Mouse (Mus musculus): ENCODE data around the gene Krt80. TPM values are rescaled to one million over a fixed set of nuclear protein-coding genes. Genes with fewer than 3 reads are reported as not detected.

Krt80 gene
- polyA plus RNA-seq, 1 experiment, result 10.1 TPM

GRCm38 (mm10) chr15:101368015-101368414, 1.9 kb downstream of the Krt80 start:
- H3ac ChIP-seq (ENCODE audit: control insufficient read depth, insufficient read length, low read depth), result no peak overlapping the region
- H3K4me3 ChIP-seq (ENCODE audit: insufficient read depth, poor library complexity, severe bottlenecking), result no peak overlapping the region
- no peaks in the 10 kb centered on the region for H3K79me2 ChIP-seq (ENCODE audit: control insufficient read depth, insufficient read depth)
- H3K79me3 ChIP-seq (ENCODE audit: low read depth), result no peaks in the 10 kb centered on the region
- no peaks in the 10 kb centered on the region for H3K27me3 ChIP-seq (ENCODE audit: control insufficient read depth, insufficient read depth, insufficient read length)
- H3K36me3 ChIP-seq (ENCODE audit: control insufficient read depth, insufficient read depth), result peaks cover 15% of the 10 kb centered on the region
- TF ChIP-seq CEBPB (IDR thresholded peaks at IDR 0.05; ENCODE audit: low read depth), result no peak
- TF ChIP-seq MYOG (IDR thresholded peaks at IDR 0.05; ENCODE audit: control insufficient read depth, extremely low read depth, insufficient read length), result no peak
- no peak for TF ChIP-seq MAX (IDR thresholded peaks at IDR 0.05)
- no peak for TF ChIP-seq USF1 (IDR thresholded peaks at IDR 0.05; ENCODE audit: low read depth)
- no peak for TF ChIP-seq MYOD1 (IDR thresholded peaks at IDR 0.05; ENCODE audit: control insufficient read depth, insufficient read length, low read depth)
- no peak for TF ChIP-seq FOSL1 (IDR thresholded peaks at IDR 0.05; ENCODE audit: insufficient read depth, low read length, poor library complexity, severe bottlenecking)
- no peak for TF ChIP-seq CTCF (IDR thresholded peaks at IDR 0.05; ENCODE audit: control insufficient read depth, insufficient read depth, insufficient read length)

- TF ChIP-seq CTCF (IDR thresholded peaks at IDR 0.05; ENCODE audit: control insufficient read depth, insufficient read depth, insufficient read length), result no peak
- TF ChIP-seq MYOD1 (IDR thresholded peaks at IDR 0.05; ENCODE audit: control insufficient read depth, insufficient read length, low read depth), result no peak
- no peak for TF ChIP-seq FOSL1 (IDR thresholded peaks at IDR 0.05; ENCODE audit: insufficient read depth, low read length, poor library complexity, severe bottlenecking)
- TF ChIP-seq CEBPB (IDR thresholded peaks at IDR 0.05; ENCODE audit: low read depth), result no peak
- TF ChIP-seq USF1 (IDR thresholded peaks at IDR 0.05; ENCODE audit: low read depth), result no peak
- no peak for TF ChIP-seq MAX (IDR thresholded peaks at IDR 0.05)
- no peak for TF ChIP-seq MYOG (IDR thresholded peaks at IDR 0.05; ENCODE audit: control insufficient read depth, extremely low read depth, insufficient read length)
- Histone ChIP-seq H3K27me3 (ENCODE audit: control insufficient read depth, insufficient read depth, insufficient read length) (no peaks in the 10 kb centered on the region), H3ac (ENCODE audit: control insufficient read depth, insufficient read length, low read depth) (no peak overlapping the region), H3K4me3 (ENCODE audit: insufficient read depth, poor library complexity, severe bottlenecking) (no peak overlapping the region), H3K79me2 (ENCODE audit: control insufficient read depth, insufficient read depth) (no peaks in the 10 kb centered on the region), H3K79me3 (ENCODE audit: low read depth) (no peaks in the 10 kb centered on the region), H3K36me3 (ENCODE audit: control insufficient read depth, insufficient read depth) (peaks cover 15% of the 10 kb centered on the region)
These were observed 2.5 kb downstream of the Krt80 start for GRCm38 (mm10) chr15:101367497-101367896.

- Histone ChIP-seq H3K36me3 (ENCODE audit: control insufficient read depth, insufficient read depth) (peaks cover 15% of the 10 kb centered on the region), H3K27me3 (ENCODE audit: control insufficient read depth, insufficient read depth, insufficient read length) (no peaks in the 10 kb centered on the region), H3ac (ENCODE audit: control insufficient read depth, insufficient read length, low read depth) (peak overlapping the region; percentile 14), H3K79me3 (ENCODE audit: low read depth) (no peaks in the 10 kb centered on the region), H3K4me3 (ENCODE audit: insufficient read depth, poor library complexity, severe bottlenecking) (no peak overlapping the region), H3K79me2 (ENCODE audit: control insufficient read depth, insufficient read depth) (no peaks in the 10 kb centered on the region)
- TF ChIP-seq CTCF (IDR thresholded peaks at IDR 0.05; ENCODE audit: control insufficient read depth, insufficient read depth, insufficient read length), result no peak
- no peak for TF ChIP-seq MYOG (IDR thresholded peaks at IDR 0.05; ENCODE audit: control insufficient read depth, extremely low read depth, insufficient read length)
- peak; percentile 41 for TF ChIP-seq MYOD1 (IDR thresholded peaks at IDR 0.05; ENCODE audit: control insufficient read depth, insufficient read length, low read depth)
- no peak for TF ChIP-seq USF1 (IDR thresholded peaks at IDR 0.05; ENCODE audit: low read depth)
- TF ChIP-seq MAX (IDR thresholded peaks at IDR 0.05), result no peak
- no peak for TF ChIP-seq FOSL1 (IDR thresholded peaks at IDR 0.05; ENCODE audit: insufficient read depth, low read length, poor library complexity, severe bottlenecking)
- no peak for TF ChIP-seq CEBPB (IDR thresholded peaks at IDR 0.05; ENCODE audit: low read depth)
These were observed 3.0 kb downstream of the Krt80 start for GRCm38 (mm10) chr15:101366926-101367325.

- Histone ChIP-seq H3ac (ENCODE audit: control insufficient read depth, insufficient read length, low read depth) (no peak overlapping the region), H3K79me2 (ENCODE audit: control insufficient read depth, insufficient read depth) (no peaks in the 10 kb centered on the region), H3K36me3 (ENCODE audit: control insufficient read depth, insufficient read depth) (peaks cover 16% of the 10 kb centered on the region), H3K27me3 (ENCODE audit: control insufficient read depth, insufficient read depth, insufficient read length) (no peaks in the 10 kb centered on the region), H3K4me3 (ENCODE audit: insufficient read depth, poor library complexity, severe bottlenecking) (no peak overlapping the region), H3K79me3 (ENCODE audit: low read depth) (no peaks in the 10 kb centered on the region)
- TF ChIP-seq MAX (IDR thresholded peaks at IDR 0.05) (no peak), FOSL1 (IDR thresholded peaks at IDR 0.05; ENCODE audit: insufficient read depth, low read length, poor library complexity, severe bottlenecking) (no peak), CEBPB (IDR thresholded peaks at IDR 0.05; ENCODE audit: low read depth) (no peak), MYOG (IDR thresholded peaks at IDR 0.05; ENCODE audit: control insufficient read depth, extremely low read depth, insufficient read length) (no peak), CTCF (IDR thresholded peaks at IDR 0.05; ENCODE audit: control insufficient read depth, insufficient read depth, insufficient read length) (no peak), MYOD1 (IDR thresholded peaks at IDR 0.05; ENCODE audit: control insufficient read depth, insufficient read length, low read depth) (no peak), USF1 (IDR thresholded peaks at IDR 0.05; ENCODE audit: low read depth) (no peak)
These were observed 3.5 kb downstream of the Krt80 start for GRCm38 (mm10) chr15:101366482-101366881.

GRCm38 (mm10) chr15:101365721-101366120, 4.2 kb downstream of the Krt80 start:
- H3K4me3 ChIP-seq (ENCODE audit: insufficient read depth, poor library complexity, severe bottlenecking), result no peak overlapping the region
- TF ChIP-seq USF1 (IDR thresholded peaks at IDR 0.05; ENCODE audit: low read depth), result no peak
- no peak for TF ChIP-seq MYOD1 (IDR thresholded peaks at IDR 0.05; ENCODE audit: control insufficient read depth, insufficient read length, low read depth)
- TF ChIP-seq MAX (IDR thresholded peaks at IDR 0.05), result no peak
- TF ChIP-seq MYOG (IDR thresholded peaks at IDR 0.05; ENCODE audit: control insufficient read depth, extremely low read depth, insufficient read length), result no peak
- no peak for TF ChIP-seq CEBPB (IDR thresholded peaks at IDR 0.05; ENCODE audit: low read depth)
- TF ChIP-seq FOSL1 (IDR thresholded peaks at IDR 0.05; ENCODE audit: insufficient read depth, low read length, poor library complexity, severe bottlenecking), result no peak
- no peak for TF ChIP-seq CTCF (IDR thresholded peaks at IDR 0.05; ENCODE audit: control insufficient read depth, insufficient read depth, insufficient read length)
- H3K79me3 ChIP-seq (ENCODE audit: low read depth), result no peaks in the 10 kb centered on the region
- no peaks in the 10 kb centered on the region for H3K27me3 ChIP-seq (ENCODE audit: control insufficient read depth, insufficient read depth, insufficient read length)
- peaks cover 23% of the 10 kb centered on the region for H3K36me3 ChIP-seq (ENCODE audit: control insufficient read depth, insufficient read depth)
- no peaks in the 10 kb centered on the region for H3K79me2 ChIP-seq (ENCODE audit: control insufficient read depth, insufficient read depth)
- H3ac ChIP-seq (ENCODE audit: control insufficient read depth, insufficient read length, low read depth), result peak overlapping the region; percentile 13

All from C2C12 (cell line).